19 mouse cellular contexts compared by ENCODE assay signal in the genomic region with DNA sequence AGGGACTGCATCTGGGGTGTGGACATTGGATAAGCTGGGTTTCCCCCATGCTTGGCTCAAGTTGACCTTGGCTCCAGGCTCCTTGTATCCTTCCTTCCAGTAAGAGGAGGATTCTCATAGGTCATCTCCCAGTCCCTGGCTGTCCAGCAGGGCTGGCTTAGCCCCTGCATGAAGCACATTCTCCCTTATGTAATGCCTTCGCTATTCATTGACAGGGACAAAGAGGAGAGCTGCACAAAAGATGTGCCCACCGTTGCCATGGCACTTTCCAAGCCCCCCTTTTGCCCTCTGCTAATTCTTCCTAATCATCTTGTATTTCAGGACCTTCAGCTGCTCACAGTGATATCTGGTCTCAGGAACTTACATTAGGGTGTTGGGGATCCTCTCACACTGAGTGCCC.
A peak's percentile ranks its signal among the peaks of the same experiment; 100 is the strongest.
DNase-seq lines count a peak whose midpoint lies in the region; ATAC-seq lines count a peak whose summit lies in the region.
"Had no signal": no experiment of that assay in that cellular context is flagged by ENCODE, and none has a peak within 500 bp of the region (broad histone marks: within the 10 kb centered on the region; RNA-seq: fewer than 3 reads in every experiment).

No protein-coding gene starts in this region.

- H3K4me2 ChIP-seq in forebrain, embryonic 15.5 days (replicated peaks): no peak overlapping the region
- 0 out of 2 replicates have a peak overlapping the region, but pooled peaks have one; percentile 4 for H3K4me2 ChIP-seq in forebrain, embryonic 12.5 days
- H3K4me2 ChIP-seq in hindbrain, embryonic 16.5 days (ENCODE audit: low read length): no peak overlapping the region
- H3K4me2 ChIP-seq: embryonic facial prominence, embryonic 15.5 days had no signal

- no peak; the same call in 1 of the 2 replicates for ATAC-seq in forebrain, embryonic 15.5 days (replicated peaks)
- ATAC-seq in forebrain, embryonic 12.5 days (ENCODE audit: low FRiP score): peak; percentile 72; the same call in 1 of the 2 replicates
- peak; percentile 52; the same call in 1 of the 2 replicates for ATAC-seq in hindbrain, embryonic 16.5 days
- ATAC-seq: inflammation-experienced regulatory T-cells, adult 6 months; liver, postnatal 0 days had no signal

- H3K27ac ChIP-seq in forebrain, embryonic 10.5 days: peak overlapping the region; percentile 65
- H3K27ac ChIP-seq in forebrain, embryonic 15.5 days (replicated peaks): no peak overlapping the region
- peak overlapping the region; percentile 69; the same call in 1 of the 2 replicates for H3K27ac ChIP-seq in forebrain, embryonic 12.5 days
- H3K27ac ChIP-seq in hindbrain, embryonic 16.5 days (ENCODE audit: low read depth, low read length): no peak overlapping the region
- H3K27ac ChIP-seq: embryonic facial prominence, embryonic 15.5 days; stomach, postnatal 0 days had no signal

- no peaks in the 10 kb centered on the region for H3K36me3 ChIP-seq in forebrain, embryonic 10.5 days (replicated peaks)
- H3K36me3 ChIP-seq in forebrain, embryonic 15.5 days: no peaks in the 10 kb centered on the region
- no peaks in the 10 kb centered on the region for H3K36me3 ChIP-seq in forebrain, embryonic 12.5 days (replicated peaks)
- no peaks in the 10 kb centered on the region for H3K36me3 ChIP-seq in hindbrain, embryonic 16.5 days (ENCODE audit: control insufficient read depth, insufficient read depth, low read length)
- H3K36me3 ChIP-seq: embryonic facial prominence, embryonic 15.5 days had no signal

- DNase-seq in forebrain, embryonic 10.5 days (ENCODE audit: extremely low spot score, low spot score): peak; percentile 23
- peak; percentile 27 for DNase-seq in retina, embryonic 14.5 days (ENCODE audit: low spot score)
- DNase-seq in right cerebral cortex, postnatal 4 days: no peak
- DNase-seq in cerebellum, postnatal 4 days (ENCODE audit: low spot score in 2 of 2): no peak
- DNase-seq: adrenal gland, adult 8-10 months; gastrocnemius, postnatal 10 days; heart, adult 18-20 months; kidney, adult 8-10 months; kidney, postnatal 25 days; layer of hippocampus, adult 9-11 months; liver, postnatal 0 days; right cerebral cortex, postnatal 14 days; thymus, postnatal 25 days had no signal

- H3K9ac ChIP-seq in forebrain, embryonic 15.5 days (replicated peaks): no peak overlapping the region
- H3K9ac ChIP-seq in forebrain, embryonic 12.5 days: no peak overlapping the region
- no peak overlapping the region for H3K9ac ChIP-seq in hindbrain, embryonic 16.5 days (ENCODE audit: low read depth, low read length)
- H3K9ac ChIP-seq: embryonic facial prominence, embryonic 15.5 days; liver, postnatal 0 days had no signal

- WGBS in forebrain, embryonic 10.5 days: 58% methylated on average over 2 of the region's 2 CpGs
- 10% methylated on average over 2 of the region's 2 CpGs for WGBS in forebrain, embryonic 15.5 days
- WGBS in forebrain, embryonic 12.5 days: 15% methylated on average over 2 of the region's 2 CpGs
- 21% methylated on average over 2 of the region's 2 CpGs for WGBS in hindbrain, embryonic 16.5 days

- H3K27me3 ChIP-seq in forebrain, embryonic 10.5 days (ENCODE audit: poor library complexity, severe bottlenecking): no peaks in the 10 kb centered on the region
- no peaks in the 10 kb centered on the region for H3K27me3 ChIP-seq in forebrain, embryonic 15.5 days
- H3K27me3 ChIP-seq in forebrain, embryonic 12.5 days: no peaks in the 10 kb centered on the region
- no peaks in the 10 kb centered on the region for H3K27me3 ChIP-seq in hindbrain, embryonic 16.5 days (replicated peaks; ENCODE audit: control insufficient read depth, insufficient read depth, low read length)
- H3K27me3 ChIP-seq: embryonic facial prominence, embryonic 15.5 days had no signal

- no peak overlapping the region for H3K4me3 ChIP-seq in forebrain, embryonic 10.5 days
- H3K4me3 ChIP-seq in forebrain, embryonic 15.5 days: no peak overlapping the region
- no peak overlapping the region for H3K4me3 ChIP-seq in forebrain, embryonic 12.5 days (replicated peaks)
- no peak overlapping the region for H3K4me3 ChIP-seq in hindbrain, embryonic 16.5 days (ENCODE audit: low read length)
- H3K4me3 ChIP-seq: embryonic facial prominence, embryonic 15.5 days had no signal

- H3K9me3 ChIP-seq in forebrain, embryonic 10.5 days: peaks cover 9% of the 10 kb centered on the region; the same call in 1 of the 2 replicates
- H3K9me3 ChIP-seq in forebrain, embryonic 15.5 days: no peaks in the 10 kb centered on the region
- H3K9me3 ChIP-seq in forebrain, embryonic 12.5 days: peaks cover 6% of the 10 kb centered on the region; the same call in 1 of the 2 replicates
- peaks cover 5% of the 10 kb centered on the region for H3K9me3 ChIP-seq in hindbrain, embryonic 16.5 days (ENCODE audit: control insufficient read depth, low read length)

- H3K4me1 ChIP-seq in forebrain, embryonic 10.5 days: peaks cover 15% of the 10 kb centered on the region
- peaks cover 10% of the 10 kb centered on the region for H3K4me1 ChIP-seq in forebrain, embryonic 15.5 days
- H3K4me1 ChIP-seq in forebrain, embryonic 12.5 days: peaks cover 10% of the 10 kb centered on the region
- H3K4me1 ChIP-seq in hindbrain, embryonic 16.5 days (ENCODE audit: control insufficient read depth, insufficient read depth, low read depth, low read length): no peaks in the 10 kb centered on the region
- H3K4me1 ChIP-seq: embryonic facial prominence, embryonic 15.5 days had no signal

Comparison
In these comparisons a context has a peak if more than half of its experiments do, and no peak if none do; other contexts are left out.
1. H3K27ac ChIP-seq: peak in forebrain, embryonic 10.5 days (single experiment) and forebrain, embryonic 12.5 days (single experiment); none in forebrain, embryonic 15.5 days (single experiment) and hindbrain, embryonic 16.5 days (single experiment).
2. DNase-seq: peak in forebrain, embryonic 10.5 days (single experiment) and retina, embryonic 14.5 days (single experiment); none in right cerebral cortex, postnatal 4 days (single experiment) and cerebellum, postnatal 4 days (0 of 2).